Mouse (Mus musculus): ENCODE data around the gene Tubgcp6.
A peak's percentile ranks its signal among the peaks of the same experiment; 100 is the strongest.

The Tubgcp6 gene

GRCm38 (mm10) chr15:89122649-89123366 lies at the start of gene Tubgcp6:
Gene Tubgcp6 (minus strand): TSS chr15:89123112.
- peak; percentile 93 for DNase-seq

- no peak for DNase-seq
Measured at GRCm38 (mm10) chr15:89172276-89172935, 49.5 kb upstream of the Tubgcp6 start.

GRCm38 (mm10) chr15:89171526-89172051 lies 48.7 kb upstream of the Tubgcp6 start:
- no peak for DNase-seq

GRCm38 (mm10) chr15:89170102-89170501 lies 47.2 kb upstream of the Tubgcp6 start:
- peak; percentile 51 for DNase-seq

- DNase-seq, result peak; percentile 80
Measured at GRCm38 (mm10) chr15:89169431-89169830, 46.5 kb upstream of the Tubgcp6 start.

- DNase-seq, result no peak
Measured at GRCm38 (mm10) chr15:89168922-89169321, 46.0 kb upstream of the Tubgcp6 start.

- DNase-seq, result no peak
Measured at GRCm38 (mm10) chr15:89165478-89165877, 42.6 kb upstream of the Tubgcp6 start.

- DNase-seq, result no peak
Measured at GRCm38 (mm10) chr15:89161397-89161796, 38.5 kb upstream of the Tubgcp6 start.

GRCm38 (mm10) chr15:89158516-89158915 lies 35.6 kb upstream of the Tubgcp6 start:
- no peak for DNase-seq

GRCm38 (mm10) chr15:89157954-89158353 lies 35.0 kb upstream of the Tubgcp6 start:
- DNase-seq, result peak; percentile 68

GRCm38 (mm10) chr15:89152312-89152711 lies 29.4 kb upstream of the Tubgcp6 start:
- DNase-seq, result no peak

GRCm38 (mm10) chr15:89150041-89150390 lies 27.1 kb upstream of the Tubgcp6 start:
- DNase-seq, result no peak

- DNase-seq, result no peak
Measured at GRCm38 (mm10) chr15:89149271-89150040, 26.5 kb upstream of the Tubgcp6 start, which contains the start of gene Mapk11. Gene Mapk11 (minus strand): TSS chr15:89149628.

GRCm38 (mm10) chr15:89148496-89149270 lies 25.8 kb upstream of the Tubgcp6 start:
- no peak for DNase-seq

GRCm38 (mm10) chr15:89147895-89148294 lies 25.0 kb upstream of the Tubgcp6 start:
- DNase-seq, result no peak

- DNase-seq, result no peak
Measured at GRCm38 (mm10) chr15:89147456-89147855, 24.5 kb upstream of the Tubgcp6 start.

- no peak for DNase-seq
Measured at GRCm38 (mm10) chr15:89147024-89147423, 24.1 kb upstream of the Tubgcp6 start.

GRCm38 (mm10) chr15:89146537-89146936 lies 23.6 kb upstream of the Tubgcp6 start:
- DNase-seq, result peak; percentile 82

- DNase-seq, result no peak
Measured at GRCm38 (mm10) chr15:89145813-89146350, 23.0 kb upstream of the Tubgcp6 start.

- DNase-seq, result no peak
Measured at GRCm38 (mm10) chr15:89144965-89145364, 22.1 kb upstream of the Tubgcp6 start.

- no peak for DNase-seq
Measured at GRCm38 (mm10) chr15:89143134-89143533, 20.2 kb upstream of the Tubgcp6 start.

- DNase-seq, result no peak
Measured at GRCm38 (mm10) chr15:89141905-89142304, 19.0 kb upstream of the Tubgcp6 start.

Measured in cerebellum, adult 11 months (tissue).